Mouse (Mus musculus): ENCODE results near the gene Grik3. TPM values are rescaled to one million over a fixed set of nuclear protein-coding genes. Genes with fewer than 3 reads are reported as not detected.

Gene Grik3
- total and polyA plus RNA-seq, 2 experiments from 2014 or later = 0.07 to 0.11 TPM

DNA sequence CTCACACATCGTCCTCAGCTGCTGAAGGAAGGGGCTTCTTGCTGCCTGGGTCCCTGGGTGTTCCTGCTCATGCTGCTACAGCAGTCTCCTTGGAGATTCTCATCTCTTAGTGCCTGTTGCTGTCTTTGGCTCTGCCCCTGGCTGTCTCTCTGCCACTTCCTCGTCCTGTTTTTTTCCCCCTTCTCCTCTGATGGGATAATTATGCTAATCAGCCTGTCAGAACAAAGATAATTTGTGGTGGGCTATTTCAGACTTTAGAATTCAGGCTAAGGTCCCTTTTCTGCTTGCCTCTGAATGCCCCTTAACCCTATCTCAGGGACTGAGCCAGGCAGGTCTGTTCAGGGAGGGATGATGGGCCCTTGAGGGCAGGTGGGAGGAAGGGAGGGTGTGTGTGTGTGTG is 70.3 kb downstream of the Grik3 start:
- Histone ChIP-seq H3K4me3 (ENCODE audit: low read depth, low read length) (no peak overlapping the region), H3K4me1 (ENCODE audit: control insufficient read depth, insufficient read depth) (no peaks in the 10 kb centered on the region), H3K9me3 (replicated peaks; ENCODE audit: control insufficient read depth, low read length) (no peaks in the 10 kb centered on the region), H3K4me2 (ENCODE audit: low read depth, low read length) (no peak overlapping the region), H3K27me3 (ENCODE audit: control insufficient read depth, insufficient read depth, low read length) (0 out of 2 replicates have a peak, but pooled peaks cover 9% of the 10 kb centered on the region), H3K27ac (ENCODE audit: low read depth) (no peak overlapping the region), H3K9ac (replicated peaks; ENCODE audit: low read depth, low read length) (no peak overlapping the region), H3K36me3 (replicated peaks; ENCODE audit: control insufficient read depth, insufficient read depth, low read length) (no peaks in the 10 kb centered on the region)
- TF ChIP-seq EP300 (IDR thresholded peaks at IDR 0.05; ENCODE audit: low read depth) = no peak
- WGBS = 30% methylated on average over 2 of the region's 2 CpGs
- DNase-seq (ENCODE audit: low spot score) = no peak
- ATAC-seq (ENCODE audit: insufficient read depth, low read depth) = no peak

DNA sequence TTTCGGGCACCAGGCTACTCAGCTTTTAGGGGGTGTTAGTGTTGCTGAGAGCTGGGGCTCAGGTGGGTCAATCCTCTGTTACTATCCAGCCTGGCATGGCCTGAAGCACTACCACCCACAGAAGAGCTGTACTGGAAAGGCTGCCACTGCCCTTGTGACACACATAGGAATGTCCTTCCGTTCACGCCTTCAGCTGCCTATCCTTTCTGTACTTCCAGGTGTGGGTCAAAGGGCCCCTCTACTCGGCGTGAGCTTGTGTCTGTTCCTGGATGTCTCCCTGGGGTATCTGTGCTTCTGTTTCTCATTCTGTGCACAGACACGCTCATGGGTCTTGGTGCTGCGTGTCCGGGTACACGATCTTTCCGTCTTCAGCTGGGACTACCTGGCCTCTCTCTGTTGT is 73.1 kb downstream of the Grik3 start:
- Histone ChIP-seq H3K9me3 (replicated peaks; ENCODE audit: control insufficient read depth, low read length) (no peaks in the 10 kb centered on the region), H3K27ac (ENCODE audit: low read depth) (no peak overlapping the region), H3K4me3 (ENCODE audit: low read depth, low read length) (no peak overlapping the region), H3K4me2 (ENCODE audit: low read depth, low read length) (no peak overlapping the region), H3K36me3 (replicated peaks; ENCODE audit: control insufficient read depth, insufficient read depth, low read length) (no peaks in the 10 kb centered on the region), H3K9ac (replicated peaks; ENCODE audit: low read depth, low read length) (no peak overlapping the region), H3K27me3 (ENCODE audit: control insufficient read depth, insufficient read depth, low read length) (0 out of 2 replicates have a peak, but pooled peaks cover 9% of the 10 kb centered on the region), H3K4me1 (ENCODE audit: control insufficient read depth, insufficient read depth) (no peaks in the 10 kb centered on the region)
- 75% methylated on average over 10 of the region's 10 CpGs for WGBS
- no peak for ATAC-seq (ENCODE audit: insufficient read depth, low read depth)
- TF ChIP-seq EP300 (IDR thresholded peaks at IDR 0.05; ENCODE audit: low read depth) (no peak), CTCF (IDR thresholded peaks at IDR 0.05; ENCODE audit: low read depth) (no peak)
- DNase-seq (ENCODE audit: low spot score) = no peak

DNA sequence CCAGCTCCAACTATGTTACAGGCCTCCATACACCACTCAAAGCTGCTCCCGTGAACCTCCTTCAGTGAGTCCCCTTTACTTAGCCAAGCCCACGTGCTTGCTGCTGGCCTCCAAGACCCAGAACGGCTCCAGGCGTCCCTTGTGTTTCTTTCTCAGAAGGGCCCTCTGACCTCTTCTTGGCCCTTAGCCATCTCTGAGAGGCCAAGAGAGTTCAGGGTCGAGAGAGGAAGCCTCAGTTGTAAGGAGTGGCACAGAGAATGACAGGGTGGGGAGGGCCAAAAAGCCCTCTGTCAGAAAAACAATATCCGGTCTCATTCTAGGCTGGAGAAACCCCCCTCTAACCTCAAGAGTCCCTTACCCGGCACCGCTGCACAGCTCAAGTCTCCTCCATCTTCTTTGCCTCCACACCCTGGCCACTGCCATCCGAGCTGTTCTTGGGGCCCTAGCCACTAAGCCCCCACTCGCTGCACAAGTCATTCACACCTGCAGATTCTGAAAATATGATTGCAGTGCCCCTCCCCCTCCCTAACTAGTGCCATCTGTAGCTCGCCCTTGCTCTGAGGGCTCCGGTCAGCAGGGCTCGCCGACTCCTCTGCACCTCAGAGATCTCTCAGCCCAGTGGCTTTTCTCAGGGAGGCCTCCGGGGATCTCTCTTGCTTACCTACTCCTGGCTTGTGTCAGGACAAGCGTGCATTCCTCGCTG is 73.7 kb downstream of the Grik3 start:
- H3K27me3 ChIP-seq (ENCODE audit: control insufficient read depth, insufficient read depth, low read length) = 0 out of 2 replicates have a peak, but pooled peaks cover 9% of the 10 kb centered on the region
- no peak overlapping the region for H3K4me3 ChIP-seq (ENCODE audit: low read depth, low read length)
- H3K4me2 ChIP-seq (ENCODE audit: low read depth, low read length) = no peak overlapping the region
- no peak for TF ChIP-seq CTCF (IDR thresholded peaks at IDR 0.05; ENCODE audit: low read depth)
- no peak for TF ChIP-seq EP300 (IDR thresholded peaks at IDR 0.05; ENCODE audit: low read depth)
- no peaks in the 10 kb centered on the region for H3K36me3 ChIP-seq (replicated peaks; ENCODE audit: control insufficient read depth, insufficient read depth, low read length)
- H3K9me3 ChIP-seq (replicated peaks; ENCODE audit: control insufficient read depth, low read length) = no peaks in the 10 kb centered on the region
- H3K9ac ChIP-seq (replicated peaks; ENCODE audit: low read depth, low read length) = no peak overlapping the region
- ATAC-seq (ENCODE audit: insufficient read depth, low read depth) (no peak), DNase-seq (ENCODE audit: low spot score) (no peak)
- H3K4me1 ChIP-seq (ENCODE audit: control insufficient read depth, insufficient read depth) = no peaks in the 10 kb centered on the region
- 49% methylated on average over 17 of the region's 17 CpGs for WGBS
- H3K27ac ChIP-seq (ENCODE audit: low read depth) = no peak overlapping the region

DNA sequence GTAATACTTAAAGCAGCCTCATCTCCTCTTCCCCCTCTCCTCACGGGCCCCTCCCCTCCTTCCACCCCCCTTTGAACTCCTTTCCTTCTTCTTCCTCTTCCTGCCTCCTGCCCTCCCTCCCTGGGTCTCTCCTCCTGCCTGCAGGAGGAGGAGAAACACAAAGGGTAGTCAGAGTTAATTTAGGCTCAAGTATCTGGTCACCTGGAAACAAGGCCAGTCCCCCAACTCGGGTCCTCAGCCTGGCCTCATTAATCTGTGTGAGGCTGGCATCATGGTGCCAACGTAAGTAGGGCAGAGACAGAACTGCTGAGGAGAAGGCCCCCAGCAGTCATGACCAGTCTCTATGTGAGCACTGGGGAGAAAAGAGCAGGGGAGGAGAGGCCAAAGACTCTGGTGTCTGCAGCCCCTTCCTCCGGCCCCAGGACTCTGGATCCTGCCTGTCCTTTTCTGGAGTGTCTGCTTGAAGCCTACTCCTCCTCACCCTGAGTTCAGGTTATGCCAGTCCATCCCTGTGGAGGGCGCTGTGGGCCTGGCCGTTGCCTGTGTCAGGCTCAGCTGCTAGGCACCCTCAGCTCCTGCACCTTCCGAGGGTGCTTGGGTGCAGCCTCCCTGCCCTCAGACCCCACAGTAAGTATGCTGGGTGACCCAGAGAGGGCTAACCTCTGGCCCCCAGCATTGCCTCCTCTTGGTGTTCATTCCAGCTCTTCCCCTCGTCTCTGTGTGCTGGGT is 75.4 kb downstream of the Grik3 start:
- H3K4me2 ChIP-seq (ENCODE audit: low read depth, low read length) = no peak overlapping the region
- 0 out of 2 replicates have a peak, but pooled peaks cover 6% of the 10 kb centered on the region for H3K27me3 ChIP-seq (ENCODE audit: control insufficient read depth, insufficient read depth, low read length)
- ATAC-seq (ENCODE audit: insufficient read depth, low read depth) (no peak), DNase-seq (ENCODE audit: low spot score) (no peak)
- no peak for TF ChIP-seq CTCF (IDR thresholded peaks at IDR 0.05; ENCODE audit: low read depth)
- TF ChIP-seq EP300 (IDR thresholded peaks at IDR 0.05; ENCODE audit: low read depth) = no peak
- H3K27ac ChIP-seq (ENCODE audit: low read depth) = no peak overlapping the region
- H3K9me3 ChIP-seq (replicated peaks; ENCODE audit: control insufficient read depth, low read length) = no peaks in the 10 kb centered on the region
- 47% methylated on average over 8 of the region's 8 CpGs for whole genome bisulfite sequencing
- H3K4me1 ChIP-seq (ENCODE audit: control insufficient read depth, insufficient read depth) = no peaks in the 10 kb centered on the region
- H3K4me3 ChIP-seq (ENCODE audit: low read depth, low read length) = no peak overlapping the region
- H3K9ac ChIP-seq (replicated peaks; ENCODE audit: low read depth, low read length) = no peak overlapping the region
- no peaks in the 10 kb centered on the region for H3K36me3 ChIP-seq (replicated peaks; ENCODE audit: control insufficient read depth, insufficient read depth, low read length)

DNA sequence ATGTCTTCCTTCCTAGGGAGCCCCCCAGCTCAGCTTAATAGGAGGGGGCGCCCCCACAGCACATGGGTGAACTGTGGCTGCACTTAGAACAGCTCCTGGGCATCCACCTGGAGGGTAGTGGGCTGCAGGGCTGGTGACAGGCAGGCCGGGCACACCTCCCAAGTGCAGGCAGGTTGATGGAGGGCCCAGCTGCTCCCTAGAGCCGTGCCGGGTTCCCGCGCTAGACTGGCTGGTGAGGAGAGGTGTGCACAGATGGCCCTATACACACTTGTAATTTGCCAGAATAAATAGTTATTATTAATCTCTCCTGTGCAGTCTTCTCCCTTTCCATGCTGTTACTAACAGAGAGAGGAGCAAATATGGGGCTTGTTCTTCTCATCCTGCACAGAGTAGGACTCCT is 77.7 kb downstream of the Grik3 start:
- WGBS = 85% methylated on average over 6 of the region's 6 CpGs
- peaks cover 22% of the 10 kb centered on the region for H3K27me3 ChIP-seq (ENCODE audit: control insufficient read depth, insufficient read depth, low read length)

More for the DNA sequence above, 77.7 kb downstream of the Grik3 start:
- ATAC-seq (ENCODE audit: insufficient read depth, low read depth) (no peak), DNase-seq (ENCODE audit: low spot score) (no peak)
- no peaks in the 10 kb centered on the region for H3K36me3 ChIP-seq (replicated peaks; ENCODE audit: control insufficient read depth, insufficient read depth, low read length)
- no peak overlapping the region for H3K4me3 ChIP-seq (ENCODE audit: low read depth, low read length)
- no peak for TF ChIP-seq CTCF (IDR thresholded peaks at IDR 0.05; ENCODE audit: low read depth)
- no peak for TF ChIP-seq EP300 (IDR thresholded peaks at IDR 0.05; ENCODE audit: low read depth)
- no peak overlapping the region for H3K9ac ChIP-seq (replicated peaks; ENCODE audit: low read depth, low read length)
- no peaks in the 10 kb centered on the region for H3K9me3 ChIP-seq (replicated peaks; ENCODE audit: control insufficient read depth, low read length)
- no peak overlapping the region for H3K27ac ChIP-seq (ENCODE audit: low read depth)
- no peaks in the 10 kb centered on the region for H3K4me1 ChIP-seq (ENCODE audit: control insufficient read depth, insufficient read depth)
- H3K4me2 ChIP-seq (ENCODE audit: low read depth, low read length) = no peak overlapping the region
